Mouse (Mus musculus): ENCODE data around the gene Elp5.

The Elp5 gene

GRCm38 (mm10) chr11:69992396-69992795 is 10.1 kb upstream of the Elp5 start:
- no peak for DNase-seq (ENCODE audit: low spot score in 2 of 2)

GRCm38 (mm10) chr11:69991711-69992110 is 9.4 kb upstream of the Elp5 start:
- no peak for DNase-seq (ENCODE audit: low spot score in 2 of 2)

- peak; percentile 92 to 97 for DNase-seq (ENCODE audit: low spot score in 2 of 2)
Measured at GRCm38 (mm10) chr11:69990850-69991691, 8.8 kb upstream of the Elp5 start, which contains the start of gene Gabarap. Gabarap (plus strand) TSS chr11:69991143.

- no peak for DNase-seq (ENCODE audit: low spot score in 2 of 2)
Measured at GRCm38 (mm10) chr11:69989949-69990348, 7.6 kb upstream of the Elp5 start.

- no peak for DNase-seq (ENCODE audit: low spot score in 2 of 2)
Measured at GRCm38 (mm10) chr11:69984431-69984830, 2.1 kb upstream of the Elp5 start.

- DNase-seq (ENCODE audit: low spot score in 2 of 2): no peak
Measured at GRCm38 (mm10) chr11:69983377-69983776, 1.1 kb upstream of the Elp5 start.

GRCm38 (mm10) chr11:69982877-69983276 is 560 bp upstream of the Elp5 start:
- peak in 1 of 2 experiments; percentile 46 for DNase-seq (ENCODE audit: low spot score in 2 of 2)

GRCm38 (mm10) chr11:69981141-69981762 is 1.1 kb downstream of the Elp5 start, which contains the start of gene Ctdnep1:
Ctdnep1 (plus strand) TSS chr11:69981156.
- DNase-seq (ENCODE audit: low spot score in 2 of 2): peak; percentile 53 to 55

- peak; percentile 95 to 96 for DNase-seq (ENCODE audit: low spot score in 2 of 2)
Measured at GRCm38 (mm10) chr11:69980196-69981140, 1.8 kb downstream of the Elp5 start.

- no peak for DNase-seq (ENCODE audit: low spot score in 2 of 2)
Measured at GRCm38 (mm10) chr11:69979827-69980195, 2.5 kb downstream of the Elp5 start.

GRCm38 (mm10) chr11:69976271-69976670 is 6.0 kb downstream of the Elp5 start:
- no peak for DNase-seq (ENCODE audit: low spot score in 2 of 2)

GRCm38 (mm10) chr11:69974907-69975306 is 7.4 kb downstream of the Elp5 start:
- DNase-seq (ENCODE audit: low spot score in 2 of 2): no peak

- DNase-seq (ENCODE audit: low spot score in 2 of 2): no peak
Measured at GRCm38 (mm10) chr11:69970775-69971174, 11.5 kb downstream of the Elp5 start.

GRCm38 (mm10) chr11:69970222-69970621 is 12.1 kb downstream of the Elp5 start:
- no peak for DNase-seq (ENCODE audit: low spot score in 2 of 2)

GRCm38 (mm10) chr11:69968793-69969192 is 13.5 kb downstream of the Elp5 start:
- no peak for DNase-seq (ENCODE audit: low spot score in 2 of 2)

- DNase-seq (ENCODE audit: low spot score in 2 of 2): no peak
Measured at GRCm38 (mm10) chr11:69966860-69967517, 15.3 kb downstream of the Elp5 start.

- peak in 1 of 2 experiments; percentile 43 for DNase-seq (ENCODE audit: low spot score in 2 of 2)
Measured at GRCm38 (mm10) chr11:69966006-69966859, 16.1 kb downstream of the Elp5 start.

GRCm38 (mm10) chr11:69965271-69966005 is 16.9 kb downstream of the Elp5 start:
- peak in 1 of 2 experiments; percentile 29 for DNase-seq (ENCODE audit: low spot score in 2 of 2)

- DNase-seq (ENCODE audit: low spot score in 2 of 2): no peak
Measured at GRCm38 (mm10) chr11:69964650-69965270, 17.6 kb downstream of the Elp5 start, which contains the start of gene Cldn7. Cldn7 (plus strand) TSS chr11:69964779.

Data from spleen, postnatal 10 days (tissue).